Mouse (Mus musculus) bone marrow, adult 2 months (tissue): Measurements from ENCODE around the gene Aldh8a1.

Experiments
- CTCF ChIP-seq: fragments of 200-500 bp; IDR thresholded peaks from 2 replicates; pipeline ENCODE4 v1.5.1; 2011; ENCODE audit warnings: low read length, control low read depth; ENCODE audit not compliant: control insufficient read depth, insufficient read depth
- POLR2A ChIP-seq: fragments of 200-500 bp; IDR thresholded peaks from 2 replicates; pipeline ENCODE4 v1.6.1; 2011; ENCODE audit warnings: low read depth, mild to moderate bottlenecking, control low read depth, low read length, borderline replicate concordance; ENCODE audit not compliant: control insufficient read depth

- TF ChIP-seq POLR2A (no peak), CTCF (no peak)
These were observed 13.8 kb upstream of the Aldh8a1 start for GRCm38 (mm10) chr10:21363297-21363696.
